Mouse (Mus musculus) testis, postnatal 14 days (tissue): ENCODE data around the gene Prr15.

ENCODE experiments used
- DNase-seq: peaks from one replicate; pipeline ENCODE4 v3.0.0; 2021; ENCODE audit warnings: low spot score

The Prr15 gene

GRCm38 (mm10) chr6:54325246-54325885, at the start of gene Prr15:
Gene Prr15, plus strand, starts transcription at chr6:54325835.
- DNase-seq: no peak

DNA sequence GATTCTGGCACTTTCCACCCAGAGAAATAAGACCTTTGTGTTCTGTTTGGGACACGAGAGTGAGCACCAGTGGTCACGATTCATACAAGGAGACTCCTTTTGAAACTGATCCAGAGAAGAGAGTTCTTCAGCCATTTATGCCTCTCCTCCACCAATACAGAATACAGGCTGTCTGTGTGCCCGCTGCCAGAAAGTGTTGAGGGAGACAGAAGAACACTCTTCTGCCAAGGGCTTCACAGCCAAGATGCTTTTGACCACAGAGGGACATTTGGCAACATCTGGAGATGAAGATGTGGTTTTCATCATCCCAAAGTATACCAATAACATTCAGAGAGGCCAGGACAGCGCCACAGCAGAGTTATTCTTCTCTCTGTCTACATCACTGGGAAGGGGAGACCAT, 48.4 kb upstream of the Prr15 start:
- no peak for DNase-seq

- no peak for DNase-seq
Measured at GRCm38 (mm10) chr6:54277828-54278227, 47.8 kb upstream of the Prr15 start.

DNA sequence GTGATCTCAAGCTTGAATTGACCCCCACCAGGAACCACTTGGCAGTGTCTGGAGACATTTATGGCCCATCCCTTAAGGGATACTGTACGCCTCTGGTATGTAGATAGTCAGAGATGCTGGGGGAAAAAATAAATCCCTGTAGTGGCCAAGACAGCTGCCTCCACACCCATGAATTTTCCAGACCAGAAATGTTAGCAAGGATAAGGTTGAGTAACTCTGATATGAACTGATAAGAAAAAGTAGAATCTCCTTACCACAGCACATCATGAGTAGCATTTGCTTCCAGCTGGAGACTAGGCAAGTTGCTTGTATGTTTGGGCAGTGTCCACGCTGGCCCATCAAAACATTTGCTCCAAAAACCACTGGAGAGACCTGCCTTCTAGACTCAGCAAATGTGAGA, 47.0 kb upstream of the Prr15 start:
- no peak for DNase-seq

DNA sequence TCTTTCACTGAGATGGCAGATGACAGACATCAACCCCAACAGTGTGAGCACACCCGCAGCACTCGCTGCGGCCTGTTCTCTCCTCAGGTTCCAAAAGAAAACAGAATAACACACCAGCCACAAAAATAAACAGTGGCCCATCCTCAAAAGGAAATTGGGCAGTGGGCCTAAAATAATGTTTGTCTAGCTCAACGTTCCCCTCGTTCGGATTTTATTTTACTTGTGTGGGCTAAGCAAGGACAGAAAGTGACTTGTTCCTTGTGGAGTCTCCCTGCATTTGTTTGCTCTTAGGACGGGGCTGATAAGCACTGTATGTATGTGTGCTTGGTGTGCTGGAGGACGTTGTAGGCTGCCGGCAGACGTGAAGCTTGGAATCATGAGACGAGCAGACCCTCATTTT, 46.2 kb upstream of the Prr15 start:
- DNase-seq: no peak

- no peak for DNase-seq
Measured at GRCm38 (mm10) chr6:54280248-54280647, 45.4 kb upstream of the Prr15 start.

- no peak for DNase-seq
Measured at GRCm38 (mm10) chr6:54283299-54283698, 42.3 kb upstream of the Prr15 start.

DNA sequence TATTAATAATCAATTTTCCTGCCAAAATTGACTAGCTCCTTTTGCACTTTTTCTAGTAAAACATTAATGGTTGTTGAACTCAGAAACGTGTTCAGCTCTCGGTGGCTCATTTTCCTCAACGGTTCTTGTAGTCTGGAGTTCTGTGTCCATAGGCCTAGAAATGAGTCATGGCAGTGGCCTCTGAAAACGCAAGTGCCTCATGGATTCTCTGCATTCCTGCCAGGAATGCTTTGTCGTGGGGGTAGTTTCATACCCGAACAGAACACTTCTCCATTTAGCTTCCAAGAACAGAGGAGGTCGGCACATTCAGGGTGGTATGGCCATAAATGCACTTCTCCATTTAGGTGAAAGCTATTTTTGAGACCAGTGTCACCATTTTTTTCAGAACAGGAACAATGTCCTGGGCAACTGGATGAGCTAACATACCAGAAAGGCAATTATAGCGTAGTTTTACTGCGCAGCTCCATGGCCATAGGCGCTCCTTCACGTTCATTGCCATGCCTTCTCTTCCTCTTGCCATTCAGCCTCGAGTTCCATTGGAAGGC, 41.4 kb upstream of the Prr15 start:
- DNase-seq: no peak

DNA sequence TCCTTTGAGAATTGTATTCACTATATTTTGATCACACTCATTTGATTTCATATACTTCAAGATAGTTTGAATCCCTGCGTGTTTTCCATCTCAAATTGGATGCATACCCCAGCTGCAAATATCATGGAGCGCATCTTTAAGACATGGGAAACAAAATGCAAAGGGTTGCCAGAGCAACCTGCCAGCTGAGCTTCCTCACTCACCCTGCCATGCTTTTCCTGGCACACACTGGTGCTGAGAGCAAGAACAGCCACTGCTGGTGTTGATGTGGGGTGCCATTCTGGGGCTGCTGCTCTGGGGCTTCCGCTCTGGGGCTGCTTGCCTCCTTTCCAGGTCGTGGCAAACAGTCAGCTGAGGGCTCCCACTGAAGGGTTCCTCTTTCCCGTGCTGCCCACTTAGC, 38.8 kb upstream of the Prr15 start:
- DNase-seq: no peak

DNA sequence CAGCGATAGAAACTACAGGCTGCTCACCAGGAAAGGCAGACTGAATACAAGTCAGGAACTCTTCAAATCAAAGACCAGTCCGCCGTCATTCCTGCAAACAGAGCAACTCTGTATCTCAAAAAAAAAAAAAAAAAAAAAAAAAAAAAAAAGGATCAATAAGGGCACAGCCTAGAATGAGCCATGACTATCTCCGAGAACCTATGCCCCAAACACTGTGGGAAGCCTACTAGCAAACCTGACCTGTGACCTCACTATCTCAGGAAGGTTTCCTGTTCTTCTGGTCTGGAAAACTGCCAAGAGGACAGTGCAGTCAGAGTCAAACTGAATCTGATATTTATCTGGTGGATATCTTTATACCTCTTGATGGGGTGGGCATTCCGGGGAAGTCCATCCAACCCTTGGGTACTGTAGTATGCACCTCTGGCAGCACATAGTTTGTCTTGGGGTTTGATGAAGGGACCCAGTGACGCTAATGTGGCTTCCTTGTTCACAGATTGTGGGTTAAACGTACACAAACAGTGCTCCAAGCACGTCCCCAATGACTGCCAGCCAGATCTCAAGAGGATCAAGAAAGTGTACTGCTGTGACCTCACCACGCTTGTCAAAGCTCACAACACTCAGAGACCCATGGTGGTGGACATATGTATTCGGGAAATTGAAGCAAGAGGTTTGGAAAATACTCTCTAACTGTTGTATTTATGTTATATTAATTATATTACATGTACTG, 35.7 kb upstream of the Prr15 start:
- no peak for DNase-seq

- DNase-seq: no peak
Measured at GRCm38 (mm10) chr6:54297231-54297630, 28.4 kb upstream of the Prr15 start.

GRCm38 (mm10) chr6:54299417-54299816, 26.2 kb upstream of the Prr15 start:
- DNase-seq: no peak

DNA sequence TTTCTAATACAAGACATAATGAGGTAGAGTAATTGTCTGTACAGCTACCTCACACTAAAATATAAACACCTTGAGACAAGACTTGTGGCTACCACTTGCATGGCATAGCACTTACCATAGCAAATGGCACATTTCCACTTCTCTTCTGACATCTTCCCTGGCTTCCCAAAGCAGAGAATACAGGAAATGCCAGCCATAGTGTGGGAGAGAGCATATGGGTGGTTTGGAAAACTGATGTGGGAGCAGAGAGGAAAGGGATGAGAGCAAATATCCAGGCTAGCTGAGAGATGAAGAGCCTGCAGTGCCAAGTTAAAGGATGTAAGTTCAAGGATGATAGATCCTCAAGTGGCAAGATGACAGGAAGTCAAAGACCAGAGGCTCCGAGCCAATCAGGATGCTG, 19.9 kb upstream of the Prr15 start:
- no peak for DNase-seq

DNA sequence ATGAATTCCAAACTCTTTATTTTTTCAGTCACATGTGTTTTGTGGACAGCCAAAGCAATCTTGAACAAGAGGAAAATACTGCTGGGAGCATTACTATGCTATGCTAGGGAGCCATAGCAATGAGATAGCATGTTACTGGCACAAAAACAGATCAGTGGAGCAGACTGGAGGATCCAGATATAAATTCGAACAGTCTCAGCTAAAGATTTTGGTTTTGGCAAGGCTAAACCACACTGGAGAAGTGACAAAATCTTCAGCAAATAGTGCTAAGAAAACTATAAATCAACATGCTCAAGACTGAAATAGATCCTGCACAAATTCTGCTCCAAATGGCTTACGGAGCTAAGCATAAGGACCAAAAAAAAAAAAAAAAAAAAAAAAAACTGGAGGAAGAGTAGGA, 12.6 kb upstream of the Prr15 start:
- DNase-seq: no peak

DNA sequence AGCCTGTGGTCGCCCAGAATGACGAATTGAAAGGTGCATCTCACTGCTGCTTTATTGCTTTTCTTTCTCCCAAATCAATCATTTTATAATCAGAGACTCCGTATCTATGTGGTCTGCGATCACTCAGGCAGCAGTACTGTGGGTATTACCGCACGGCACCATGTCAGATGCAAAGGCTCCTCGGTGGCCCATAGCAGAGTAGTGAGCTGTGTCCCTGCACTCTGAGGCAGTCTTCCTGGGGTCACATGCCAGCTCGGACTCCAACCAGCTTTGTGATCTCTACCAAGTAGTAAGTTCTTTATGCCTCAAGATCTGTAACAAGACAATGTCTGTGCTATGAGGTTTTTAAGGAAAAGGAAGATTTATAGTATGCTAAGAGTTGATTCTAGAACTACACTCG, 7.0 kb upstream of the Prr15 start:
- no peak for DNase-seq

DNA sequence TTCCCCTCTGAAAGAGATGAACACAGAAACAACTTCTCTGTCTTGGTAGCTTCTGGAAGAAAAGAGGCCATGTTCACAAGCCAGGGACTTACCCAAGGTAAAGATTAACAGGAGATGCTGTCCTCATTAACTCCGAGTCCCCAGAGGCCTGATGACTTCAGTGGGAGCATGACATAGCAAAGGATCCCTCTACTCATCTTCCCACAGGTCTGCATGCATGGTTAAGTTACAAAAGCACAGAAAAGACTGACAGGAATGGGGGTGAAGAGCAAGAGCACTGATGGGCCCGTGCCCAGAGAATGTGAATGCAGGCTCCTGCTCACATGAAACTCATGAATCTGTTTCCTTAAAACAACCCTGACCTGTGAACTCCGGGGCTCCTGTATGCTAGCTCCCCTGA, 6.4 kb upstream of the Prr15 start:
- DNase-seq: no peak

DNA sequence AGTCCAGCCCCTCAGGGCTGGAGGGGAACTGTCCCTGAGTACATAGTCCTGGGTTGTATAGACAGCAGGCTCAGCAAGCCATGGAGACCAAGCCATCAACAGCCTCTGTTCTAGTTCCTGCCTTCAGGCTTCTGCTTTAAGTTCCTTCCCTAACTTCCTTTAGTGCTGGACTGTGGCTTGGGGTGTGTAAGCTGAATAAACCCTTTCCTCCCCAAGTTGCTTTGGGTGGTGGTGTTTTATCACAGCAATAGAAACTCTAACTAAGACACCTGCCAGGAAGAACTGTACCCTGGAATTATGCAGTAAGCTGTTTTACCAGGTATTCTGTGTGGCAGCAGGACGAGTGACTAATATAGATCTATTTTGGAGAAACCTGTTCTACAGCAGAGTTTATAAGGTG, 5.4 kb upstream of the Prr15 start:
- DNase-seq: no peak

DNA sequence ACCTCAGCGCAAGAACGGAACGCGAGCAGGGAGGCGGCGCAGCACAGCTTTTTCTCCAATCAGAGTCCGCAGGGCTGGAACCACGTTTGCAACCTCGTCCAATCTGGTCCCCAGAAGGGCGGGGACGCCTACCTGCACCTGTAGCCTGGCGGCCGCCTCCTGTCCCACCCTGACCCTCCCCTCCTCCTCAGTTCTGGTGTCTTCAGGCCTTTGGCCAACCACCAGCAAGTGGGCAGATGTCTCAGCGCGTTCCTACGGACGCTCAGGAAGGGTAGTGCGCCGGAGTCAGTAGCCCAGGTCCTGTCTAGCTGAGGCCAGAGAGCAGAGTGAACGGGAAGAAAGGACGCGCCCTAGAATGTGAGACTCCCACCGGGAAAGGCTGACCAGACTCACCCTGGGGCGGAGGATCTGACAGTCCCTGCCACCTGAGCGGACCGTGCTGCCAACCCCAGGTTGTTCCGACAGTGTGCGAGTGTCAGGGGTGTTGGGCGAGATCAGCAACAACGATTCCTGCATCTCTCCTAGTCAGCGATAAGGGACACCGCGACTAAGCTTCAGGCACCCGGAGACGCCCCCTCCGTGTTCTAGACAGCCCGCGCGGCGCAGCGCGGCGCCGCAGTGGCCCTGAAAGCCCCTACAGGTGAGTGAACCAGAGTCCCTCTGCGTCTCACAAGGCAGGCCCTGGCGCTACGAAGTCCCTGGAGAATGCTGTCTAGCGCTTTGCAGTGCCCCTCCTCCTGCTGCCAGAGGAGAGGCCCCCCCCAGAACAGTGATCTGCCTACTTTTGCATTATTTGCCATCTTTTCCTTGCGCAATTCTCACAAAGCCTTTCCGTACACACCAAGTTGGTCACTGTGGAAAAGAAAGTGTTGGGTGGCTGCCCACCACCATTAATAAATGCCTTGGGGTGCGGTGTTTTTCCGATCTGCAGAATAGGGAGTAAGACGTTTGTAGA, 1.3 kb downstream of the Prr15 start:
- peak; percentile 79 for DNase-seq

DNA sequence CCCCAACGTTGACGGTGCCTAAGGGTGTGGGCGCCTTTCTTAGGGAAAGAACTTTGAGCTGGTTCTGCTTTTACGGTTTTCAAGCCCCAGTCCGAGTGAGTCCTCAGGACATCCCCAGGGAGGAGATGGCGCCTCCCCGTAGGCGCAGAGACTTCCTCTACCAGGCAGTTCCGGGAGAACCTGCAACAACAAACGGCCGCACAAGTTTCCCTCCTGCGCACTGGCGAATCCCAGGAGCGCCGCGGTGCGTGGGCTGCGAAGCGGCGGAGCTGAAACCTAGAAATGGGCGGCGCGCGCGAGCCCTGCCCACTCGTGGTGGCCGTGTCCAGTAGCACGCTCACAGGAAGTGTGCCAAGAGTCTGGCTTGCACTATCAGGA, 2.0 kb downstream of the Prr15 start:
- peak; percentile 80 for DNase-seq

DNA sequence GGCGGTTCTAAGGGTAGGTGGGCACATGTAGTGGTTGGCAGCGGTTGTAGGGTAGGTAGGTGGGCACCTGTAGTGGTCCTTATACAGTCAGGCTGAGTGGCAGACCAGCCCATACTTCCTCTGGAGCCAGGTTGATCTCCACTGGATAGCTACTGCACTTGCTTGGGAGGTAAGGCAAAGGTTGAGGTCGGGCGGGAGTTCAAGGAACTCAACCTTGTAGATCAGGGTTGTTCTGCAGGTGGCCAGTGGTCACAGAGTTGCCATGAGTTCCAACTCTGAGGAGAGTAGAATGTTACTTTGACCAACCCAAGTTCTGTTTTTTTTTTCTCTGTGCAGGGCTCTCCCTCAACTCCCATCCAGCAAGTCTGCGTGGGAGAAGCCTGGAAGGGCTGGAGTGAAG, 3.1 kb downstream of the Prr15 start:
- no peak for DNase-seq

GRCm38 (mm10) chr6:54329598-54329997, 4.0 kb downstream of the Prr15 start:
- DNase-seq: no peak

DNA sequence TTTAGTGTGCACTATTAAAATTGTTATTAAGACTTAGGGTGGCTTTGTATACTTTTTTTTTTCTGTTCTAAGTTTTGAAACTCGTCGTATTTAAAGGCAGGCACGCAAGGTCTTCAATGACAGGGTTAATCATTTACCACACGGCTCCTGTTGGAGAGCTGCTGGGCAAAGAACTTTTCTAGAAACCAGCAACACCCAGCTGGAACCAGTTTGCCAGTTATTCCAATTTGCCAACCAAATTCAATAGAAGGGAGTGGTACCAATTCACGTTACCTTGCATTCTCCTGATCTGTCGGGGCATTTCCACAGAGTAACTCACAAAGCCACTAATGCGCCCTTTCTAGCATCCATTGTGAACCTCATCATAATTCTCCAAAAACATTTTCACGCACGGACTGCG, 4.5 kb downstream of the Prr15 start:
- DNase-seq: no peak

DNA sequence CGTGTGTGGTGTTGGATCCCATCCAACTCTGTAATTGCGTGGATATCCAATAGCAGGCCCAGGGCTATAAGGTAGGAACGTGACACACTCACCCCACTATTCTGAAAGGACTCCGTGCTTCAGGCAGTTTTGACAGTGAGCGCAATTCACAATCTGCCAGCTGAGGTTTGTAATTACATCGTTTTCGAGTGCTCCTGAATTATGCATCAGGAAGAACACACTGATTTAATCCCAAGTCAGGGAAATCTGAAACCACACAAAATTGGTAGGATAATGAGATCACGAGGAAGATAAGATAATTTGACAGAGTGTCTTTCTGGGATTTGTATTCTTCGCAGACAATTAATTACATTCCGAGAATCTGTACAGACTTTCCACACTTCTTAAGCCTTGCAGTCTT, 6.1 kb downstream of the Prr15 start:
- no peak for DNase-seq
